Mouse (Mus musculus) forebrain, embryonic 11.5 days (tissue): ENCODE results near the gene Arhgef2. TPM values are rescaled to one million over a fixed set of nuclear protein-coding genes. Genes with fewer than 3 reads are reported as not detected.

Experiments used
- ATAC-seq: fragments of 200-750 bp; cut with Nextera tagmentation; replicated peaks from 2 replicates; pipeline ENCODE4 v1.8.0; 2017; ENCODE audit warnings: moderate TSS enrichment; ENCODE audit not compliant: low FRiP score
- DNase-seq: peaks from one replicate; pipeline ENCODE4 v3.0.0-alpha.2; 2017; ENCODE audit warnings: low spot score
- H3K27ac ChIP-seq: fragments of 300-500 bp; sonication (generic); 2 replicates; pipeline ENCODE4 v1.5.1; 2014; ENCODE audit warnings: low read depth, low read length
- H3K27me3 ChIP-seq: fragments of 300-500 bp; sonication (generic); 2 replicates; pipeline ENCODE4 v1.6.1; 2014; ENCODE audit warnings: mild to moderate bottlenecking, low read length, mixed read lengths; ENCODE audit not compliant: control insufficient read depth, insufficient read depth
- H3K36me3 ChIP-seq: fragments of 300-500 bp; sonication (generic); 2 replicates; pipeline ENCODE4 v1.6.1; 2014; ENCODE audit warnings: mild to moderate bottlenecking, low read length, moderate library complexity, mixed read lengths; ENCODE audit not compliant: control insufficient read depth, insufficient read depth
- H3K4me1 ChIP-seq: fragments of 300-500 bp; sonication (generic); replicated peaks from 2 replicates; pipeline ENCODE4 v1.6.1; 2014; ENCODE audit warnings: low read length, mixed read lengths; ENCODE audit not compliant: control insufficient read depth, insufficient read depth
- H3K4me2 ChIP-seq: fragments of 300-500 bp; sonication (generic); 2 replicates; pipeline ENCODE4 v1.6.1; 2014; ENCODE audit warnings: low read depth, mild to moderate bottlenecking, low read length, moderate library complexity, mixed read lengths; ENCODE audit not compliant: severe bottlenecking
- H3K4me3 ChIP-seq: fragments of 300-500 bp; sonication (generic); 2 replicates; pipeline ENCODE4 v1.5.1; 2014; ENCODE audit warnings: low read depth, low read length
- H3K9ac ChIP-seq: fragments of 300-500 bp; sonication (generic); 2 replicates; pipeline ENCODE4 v1.6.1; 2014; ENCODE audit warnings: low read length
- H3K9me3 ChIP-seq: fragments of 300-500 bp; sonication (generic); 2 replicates; pipeline ENCODE4 v1.6.1; 2016; ENCODE audit warnings: low read length, mixed read lengths; ENCODE audit not compliant: control insufficient read depth
- WGBS: fragments of 180-500 bp; shearing (Covaris S2); extraction: QIAGEN DNeasy Blood & Tissue Kit; methylation state at CpG from one replicate; pipeline ENCODE4 v1.1.7; 2014; 5-methylcytosine and 5-hydroxymethylcytosine counted together
- polyA plus RNA-seq: library from polyadenylated mRNA; unstranded; fragments of >200 nt; fragmentation: Nextera tagmentation; extraction: Ambion mirVana; gene quantifications from 2 replicates; pipeline ENCODE4 v1.2.1, GENCODE M21; 2014

Arhgef2 gene
- polyA plus RNA-seq, 1 experiment from 2014 or later, result 123 TPM

DNA sequence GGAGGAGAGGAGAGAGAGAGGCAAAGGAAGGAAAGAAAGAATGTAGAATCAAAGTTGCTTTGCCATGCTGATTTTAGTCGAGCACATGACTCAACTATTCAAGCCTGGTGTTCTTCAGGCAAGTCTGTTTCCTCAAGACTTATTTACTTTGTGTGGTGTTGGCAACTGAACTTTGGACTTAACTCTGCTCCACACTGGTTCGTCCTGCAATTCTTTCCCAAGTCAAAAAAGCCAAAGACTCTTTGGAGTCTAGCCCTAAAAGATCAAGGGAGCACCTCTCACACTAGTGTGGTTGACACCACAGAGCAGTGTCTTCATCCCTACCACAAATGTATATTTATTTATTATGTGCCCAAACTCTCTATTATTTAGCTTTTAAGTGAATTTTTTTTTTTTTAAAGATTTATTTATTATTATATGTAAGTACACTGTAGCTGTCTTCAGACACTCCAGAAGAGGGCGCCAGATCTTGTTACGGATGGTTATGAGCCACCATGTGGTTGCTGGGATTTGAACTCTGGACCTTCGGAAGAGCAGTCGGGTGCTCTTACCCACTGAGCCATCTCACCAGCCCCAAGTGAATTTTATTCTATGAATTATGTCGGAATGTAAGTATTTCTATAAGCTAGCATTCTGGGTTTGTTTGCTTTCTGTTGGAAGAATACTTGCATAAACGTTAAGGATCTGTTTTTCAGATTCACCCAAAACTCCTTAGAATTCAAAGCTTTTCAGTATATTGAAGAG, 78.6 kb downstream of the Arhgef2 start:
- Histone ChIP-seq H3K9me3 (no peaks in the 10 kb centered on the region), H3K4me3 (peak overlapping the region; percentile 90), H3K4me1 (no peaks in the 10 kb centered on the region; the same call in 1 of the 2 replicates), H3K27me3 (no peaks in the 10 kb centered on the region), H3K9ac (peak overlapping the region; percentile 97; the same call in 1 of the 2 replicates), H3K27ac (peak overlapping the region; percentile 58), H3K36me3 (peaks cover 4% of the 10 kb centered on the region), H3K4me2 (peak overlapping the region; percentile 59; the same call in 1 of the 2 replicates)
- DNase-seq, result no peak
- WGBS, result 69% methylated on average over 6 of the region's 8 CpGs
- no peak for ATAC-seq

DNA sequence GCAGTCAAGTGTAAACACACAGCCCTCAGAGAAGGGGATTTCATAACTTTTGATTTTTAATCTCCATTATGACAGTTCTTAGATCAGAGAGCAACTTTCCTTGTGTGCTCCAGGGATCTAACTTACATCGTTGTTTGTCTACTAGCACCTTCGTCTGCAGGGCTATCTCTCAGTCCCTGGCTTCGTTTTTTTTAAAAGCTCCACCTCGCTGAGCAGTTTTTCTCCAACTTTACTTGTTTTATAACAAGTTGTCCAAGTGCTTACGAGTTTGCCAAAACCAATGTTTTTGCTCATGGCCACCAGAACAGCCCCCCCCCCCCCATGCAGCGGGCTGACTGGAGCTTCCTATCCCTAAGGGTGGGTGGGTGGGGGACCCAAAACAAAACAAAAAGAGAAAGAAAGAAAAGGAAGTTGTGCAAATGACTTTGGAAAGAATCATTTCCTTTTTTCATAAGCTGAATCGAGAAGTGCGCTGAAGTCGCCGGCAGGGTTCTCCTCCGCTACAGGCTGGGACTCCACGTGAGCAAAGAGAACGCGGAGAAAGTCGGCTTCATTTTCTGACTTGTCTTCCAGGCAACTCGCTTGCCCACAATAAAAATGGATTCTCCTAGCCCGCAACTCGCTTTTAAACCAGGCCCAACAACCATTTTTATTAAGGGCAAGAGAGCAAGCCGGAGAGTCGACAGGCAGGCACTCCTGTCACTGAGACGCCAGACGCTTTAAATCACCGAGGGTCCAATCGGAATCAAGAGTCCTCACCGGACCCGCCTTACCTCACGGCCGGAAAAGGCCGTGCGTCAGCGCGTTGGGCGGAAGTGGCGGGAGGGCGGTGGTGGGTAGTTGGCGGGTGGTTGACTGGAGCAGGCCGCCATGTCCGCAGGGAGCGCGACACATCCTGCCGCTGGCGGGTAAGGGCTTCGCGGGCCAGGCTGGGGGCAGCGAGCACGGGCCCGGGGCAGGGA, 79.5 kb downstream of the Arhgef2 start, which contains the start of gene Khdc4:
Gene Khdc4, plus strand, starts transcription at position 824 of the 962 bp plus-strand sequence.
- peak within 1 kb of the TSS; percentile 78 for H3K4me2 ChIP-seq
- H3K27me3 ChIP-seq, result no peaks in the 10 kb centered on the region
- under 1% methylated on average over 47 of the region's 47 CpGs for WGBS
- peaks cover 12% of the 10 kb centered on the region for H3K36me3 ChIP-seq
- DNase-seq, result peak; percentile 98
- peak within 1 kb of the TSS; percentile 90 for H3K4me3 ChIP-seq
- peak within 1 kb of the TSS; percentile 97 for H3K9ac ChIP-seq
- no peaks in the 10 kb centered on the region; the same call in 1 of the 2 replicates for H3K4me1 ChIP-seq
- no peaks in the 10 kb centered on the region for H3K9me3 ChIP-seq
- peak; percentile 99 for ATAC-seq
- H3K27ac ChIP-seq, result peak within 1 kb of the TSS; percentile 88

DNA sequence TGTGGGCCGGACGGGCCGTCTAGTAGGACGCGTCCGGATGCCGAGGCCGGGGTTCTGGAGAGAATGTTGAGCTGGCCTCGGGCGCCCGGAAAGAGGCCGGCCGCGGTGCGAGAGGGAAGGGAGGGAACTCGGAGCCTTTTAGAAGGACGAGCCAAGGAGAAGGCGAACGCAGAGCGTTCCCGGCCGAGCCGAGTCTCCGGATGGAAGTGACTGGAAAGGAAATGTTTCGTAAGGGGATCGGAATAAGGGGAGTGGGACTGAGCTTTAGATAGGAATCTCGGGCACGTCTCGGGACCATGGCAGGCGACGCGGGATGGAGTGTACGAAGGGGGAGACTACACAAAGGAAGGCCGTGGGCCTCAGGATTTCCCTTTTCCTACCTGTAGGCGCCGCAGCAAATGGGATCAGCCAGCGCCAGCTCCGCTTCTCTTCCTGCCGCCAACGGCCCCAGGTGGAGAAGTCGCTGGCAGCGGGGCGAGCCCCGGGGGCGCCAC, 80.2 kb downstream of the Arhgef2 start:
- Histone ChIP-seq H3K27ac (peak overlapping the region; percentile 88), H3K9ac (peak overlapping the region; percentile 97), H3K4me1 (no peaks in the 10 kb centered on the region; the same call in 1 of the 2 replicates), H3K9me3 (no peaks in the 10 kb centered on the region), H3K4me3 (peak overlapping the region; percentile 90), H3K4me2 (peak overlapping the region; percentile 78), H3K36me3 (peaks cover 18% of the 10 kb centered on the region), H3K27me3 (no peaks in the 10 kb centered on the region)
- DNase-seq, result no peak
- under 1% methylated on average over 43 of the region's 45 CpGs for WGBS
- peak; percentile 76 for ATAC-seq

DNA sequence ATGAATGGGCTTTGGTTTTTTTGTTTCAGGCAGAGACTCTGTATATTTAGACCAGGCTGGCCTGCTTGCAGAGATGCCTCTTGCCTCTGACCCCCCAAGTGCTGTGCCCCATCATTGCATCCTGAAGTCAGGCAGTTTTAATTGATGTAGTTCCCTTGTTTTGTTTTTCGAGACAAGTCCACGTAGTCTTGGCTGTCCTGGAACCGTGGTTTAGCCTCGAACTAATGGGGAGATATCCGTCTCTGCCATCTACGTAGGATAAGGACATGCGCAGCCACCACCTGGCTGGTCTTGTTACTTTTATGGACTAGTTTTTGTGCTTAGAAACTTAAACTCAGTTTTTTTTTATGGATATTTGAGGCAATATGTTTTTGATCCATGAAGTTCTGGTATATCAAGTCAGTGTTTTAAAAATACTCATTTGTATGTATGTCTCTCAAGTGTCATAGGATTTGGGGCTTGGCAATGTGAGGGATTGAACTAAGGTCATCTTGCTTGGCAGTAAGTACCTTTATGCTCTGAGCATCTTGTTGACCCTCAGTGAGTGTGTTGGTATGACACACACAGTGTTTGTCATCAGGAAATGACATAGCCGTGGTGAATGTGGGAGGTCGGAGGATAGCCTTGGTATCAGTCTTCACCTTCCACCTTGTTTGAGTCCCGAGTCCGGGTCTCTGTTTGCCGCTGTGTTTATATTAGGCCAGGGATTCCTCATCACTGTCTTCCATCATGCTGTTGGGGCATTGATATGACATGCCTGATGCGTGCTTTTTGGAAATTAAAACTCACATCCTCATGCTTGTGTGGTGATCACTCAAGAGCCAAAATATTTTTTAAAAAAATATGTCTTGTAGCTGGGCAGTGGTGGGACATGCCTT, 81.2 kb downstream of the Arhgef2 start:
- DNase-seq, result no peak
- Histone ChIP-seq H3K27me3 (no peaks in the 10 kb centered on the region), H3K4me3 (peak overlapping the region; percentile 90), H3K27ac (no peak overlapping the region), H3K4me2 (peak overlapping the region; percentile 78), H3K36me3 (peaks cover 20% of the 10 kb centered on the region), H3K9ac (peak overlapping the region; percentile 97), H3K9me3 (no peaks in the 10 kb centered on the region), H3K4me1 (no peaks in the 10 kb centered on the region; the same call in 1 of the 2 replicates)
- 69% methylated on average over 13 of the region's 13 CpGs for WGBS
- ATAC-seq, result no peak

DNA sequence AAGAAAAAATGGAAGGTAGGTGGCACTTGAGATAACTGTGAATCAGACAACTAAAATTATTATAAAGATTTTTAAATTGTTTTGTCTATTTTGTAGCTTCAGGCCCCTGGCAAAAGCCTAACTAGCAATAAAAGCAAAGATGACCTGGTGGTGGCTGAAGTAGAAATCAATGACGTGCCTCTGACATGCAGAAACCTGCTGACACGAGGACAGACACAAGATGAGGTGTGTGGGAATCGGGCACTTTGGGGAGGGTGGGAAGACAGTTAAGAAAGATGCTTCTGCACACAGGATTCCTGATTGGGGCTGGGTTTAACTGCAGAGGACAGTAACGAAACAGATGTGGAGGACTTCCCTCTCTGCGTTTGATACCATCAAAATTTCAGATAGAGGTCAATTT, 83.3 kb downstream of the Arhgef2 start:
- Histone ChIP-seq H3K9ac (no peak overlapping the region), H3K4me1 (no peaks in the 10 kb centered on the region; the same call in 1 of the 2 replicates), H3K27me3 (no peaks in the 10 kb centered on the region), H3K4me3 (no peak overlapping the region), H3K27ac (no peak overlapping the region), H3K4me2 (no peak overlapping the region), H3K36me3 (peaks cover 25% of the 10 kb centered on the region), H3K9me3 (no peaks in the 10 kb centered on the region)
- no peak for DNase-seq
- WGBS, result 95% methylated on average over 5 of the region's 5 CpGs
- ATAC-seq, result no peak

DNA sequence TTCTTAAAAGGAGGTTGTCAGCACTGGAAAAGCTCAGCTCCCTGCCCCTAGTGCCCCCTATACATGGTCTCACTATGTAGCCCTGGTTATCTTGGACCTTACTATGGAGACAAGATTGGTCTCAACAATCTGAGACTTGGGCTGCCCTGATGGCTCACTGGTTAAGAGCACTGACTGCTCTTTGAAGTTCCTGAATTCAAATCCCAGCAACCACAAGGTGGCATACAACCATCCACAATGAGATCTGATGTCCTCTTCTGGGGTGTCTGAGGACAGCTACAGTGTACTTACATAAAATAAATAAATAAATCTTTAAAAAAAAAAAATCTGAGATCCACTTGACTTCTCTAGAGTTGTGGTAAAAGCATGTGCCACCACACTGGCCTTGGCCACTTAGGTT, 89.8 kb downstream of the Arhgef2 start:
- ATAC-seq, result no peak
- Histone ChIP-seq H3K4me1 (no peaks in the 10 kb centered on the region), H3K36me3 (peaks cover 37% of the 10 kb centered on the region), H3K27me3 (no peaks in the 10 kb centered on the region), H3K4me3 (no peak overlapping the region), H3K27ac (no peak overlapping the region), H3K4me2 (no peak overlapping the region), H3K9me3 (no peaks in the 10 kb centered on the region), H3K9ac (no peak overlapping the region)
- DNase-seq, result no peak
